Mouse (Mus musculus) embryonic facial prominence, embryonic 11.5 days (tissue): ENCODE data around the gene Acly. TPM values are rescaled to one million over a fixed set of nuclear protein-coding genes. Genes with fewer than 3 reads are reported as not detected.

ENCODE experiments used
- ATAC-seq: fragments of 200-750 bp; cut with Nextera tagmentation; replicated peaks from 2 replicates; pipeline ENCODE4 v1.8.0; 2017; ENCODE audit warnings: low read depth; ENCODE audit not compliant: insufficient number of reproducible peaks, low FRiP score, low TSS enrichment
- DNase-seq: peaks from one replicate; pipeline ENCODE4 v3.0.0-alpha.2; 2015; ENCODE audit warnings: low spot score
- H3K27ac ChIP-seq: fragments of 300-500 bp; sonication (generic); replicated peaks from 2 replicates; pipeline ENCODE4 v1.5.1; 2014; ENCODE audit warnings: mild to moderate bottlenecking, low read depth, low read length, control low read depth
- H3K27me3 ChIP-seq: fragments of 300-500 bp; sonication (generic); 2 replicates; pipeline ENCODE4 v1.6.1; 2014; ENCODE audit warnings: mild to moderate bottlenecking, low read length, moderate library complexity, mixed read lengths; ENCODE audit not compliant: control insufficient read depth, insufficient read depth
- H3K36me3 ChIP-seq: fragments of 300-500 bp; sonication (generic); replicated peaks from 2 replicates; pipeline ENCODE4 v1.6.1; 2014; ENCODE audit warnings: low read depth, mild to moderate bottlenecking, low read length, moderate library complexity, mixed read lengths; ENCODE audit not compliant: control insufficient read depth, insufficient read depth
- H3K4me1 ChIP-seq: fragments of 300-500 bp; sonication (generic); 2 replicates; pipeline ENCODE4 v1.6.1; 2014; ENCODE audit warnings: low read length, mixed read lengths; ENCODE audit not compliant: control insufficient read depth, insufficient read depth
- H3K4me2 ChIP-seq: fragments of 300-500 bp; sonication (generic); 2 replicates; pipeline ENCODE4 v1.6.1; 2014; ENCODE audit warnings: low read depth, mild to moderate bottlenecking, control low read depth, low read length, moderate library complexity
- H3K4me3 ChIP-seq: fragments of 300-500 bp; sonication (generic); 2 replicates; pipeline ENCODE4 v1.5.1; 2014; ENCODE audit warnings: low read depth, low read length, control low read depth
- H3K9ac ChIP-seq: fragments of 300-500 bp; sonication (generic); replicated peaks from 2 replicates; pipeline ENCODE4 v1.6.1; 2014; ENCODE audit warnings: mild to moderate bottlenecking, control low read depth, low read length
- H3K9me3 ChIP-seq: fragments of 300-500 bp; sonication (generic); replicated peaks from 2 replicates; pipeline ENCODE4 v1.6.1; 2016; ENCODE audit warnings: mild to moderate bottlenecking, low read length, inconsistent platforms, mixed read lengths; ENCODE audit not compliant: control insufficient read depth
- WGBS: fragments of 180-500 bp; shearing (Covaris S2); extraction: QIAGEN DNeasy Blood & Tissue Kit; methylation state at CpG from one replicate; pipeline ENCODE4 v1.1.7; 2014; 5-methylcytosine and 5-hydroxymethylcytosine counted together
- polyA plus RNA-seq: library from polyadenylated mRNA; unstranded; fragments of >200 nt; fragmentation: Nextera tagmentation; extraction: Ambion mirVana; gene quantifications from 2 replicates; pipeline ENCODE4 v1.2.1, GENCODE M21; 2014

The Acly gene
- polyA plus RNA-seq, 1 experiment from 2014 or later: 200 TPM

- WGBS: 63% methylated on average over 9 of the region's 9 CpGs
- ATAC-seq: no peak
Measured at GRCm38 (mm10) chr11:100569789-100570188, 42.0 kb upstream of the Acly start.

GRCm38 (mm10) chr11:100568692-100569091 lies 40.9 kb upstream of the Acly start:
- 86% methylated on average over 8 of the region's 8 CpGs for WGBS
- Histone ChIP-seq H3K27me3 (peaks cover 4% of the 10 kb centered on the region), H3K4me3 (no peak overlapping the region), H3K4me2 (no peak overlapping the region), H3K9ac (no peak overlapping the region), H3K27ac (no peak overlapping the region), H3K36me3 (no peaks in the 10 kb centered on the region), H3K9me3 (no peaks in the 10 kb centered on the region), H3K4me1 (no peaks in the 10 kb centered on the region)
- DNase-seq (no peak), ATAC-seq (no peak)

More at GRCm38 (mm10) chr11:100569789-100570188, 42.0 kb upstream of the Acly start:
- no peaks in the 10 kb centered on the region for H3K9me3 ChIP-seq
- no peaks in the 10 kb centered on the region for H3K36me3 ChIP-seq
- H3K9ac ChIP-seq: no peak overlapping the region
- H3K4me3 ChIP-seq: no peak overlapping the region
- peaks cover 4% of the 10 kb centered on the region for H3K27me3 ChIP-seq
- DNase-seq: no peak
- no peaks in the 10 kb centered on the region for H3K4me1 ChIP-seq
- H3K27ac ChIP-seq: no peak overlapping the region
- H3K4me2 ChIP-seq: no peak overlapping the region

- WGBS: 63% methylated on average over 9 of the region's 9 CpGs
Measured at GRCm38 (mm10) chr11:100567815-100568245, 40.0 kb upstream of the Acly start.

GRCm38 (mm10) chr11:100567229-100567628 lies 39.4 kb upstream of the Acly start:
- no peak for DNase-seq
- H3K4me2 ChIP-seq: no peak overlapping the region
- ATAC-seq: no peak
- no peaks in the 10 kb centered on the region for H3K9me3 ChIP-seq
- 79% methylated on average over 5 of the region's 5 CpGs for WGBS
- H3K9ac ChIP-seq: no peak overlapping the region
- no peak overlapping the region for H3K27ac ChIP-seq
- no peaks in the 10 kb centered on the region for H3K4me1 ChIP-seq
- no peaks in the 10 kb centered on the region for H3K36me3 ChIP-seq
- H3K27me3 ChIP-seq: peaks cover 4% of the 10 kb centered on the region
- H3K4me3 ChIP-seq: no peak overlapping the region

More at GRCm38 (mm10) chr11:100567815-100568245, 40.0 kb upstream of the Acly start:
- Histone ChIP-seq H3K4me3 (no peak overlapping the region), H3K27ac (no peak overlapping the region), H3K4me1 (no peaks in the 10 kb centered on the region), H3K27me3 (peaks cover 4% of the 10 kb centered on the region), H3K9me3 (no peaks in the 10 kb centered on the region), H3K36me3 (no peaks in the 10 kb centered on the region), H3K9ac (no peak overlapping the region), H3K4me2 (no peak overlapping the region)
- ATAC-seq: no peak
- DNase-seq: no peak

GRCm38 (mm10) chr11:100564703-100565102 lies 36.9 kb upstream of the Acly start:
- Histone ChIP-seq H3K9ac (no peak overlapping the region), H3K4me2 (no peak overlapping the region), H3K9me3 (no peaks in the 10 kb centered on the region), H3K27ac (no peak overlapping the region), H3K4me1 (no peaks in the 10 kb centered on the region), H3K27me3 (no peaks in the 10 kb centered on the region), H3K36me3 (no peaks in the 10 kb centered on the region), H3K4me3 (no peak overlapping the region)
- DNase-seq (no peak), ATAC-seq (no peak)
- WGBS: 91% methylated on average over 6 of the region's 6 CpGs

- Histone ChIP-seq H3K4me1 (no peaks in the 10 kb centered on the region), H3K9ac (no peak overlapping the region), H3K9me3 (no peaks in the 10 kb centered on the region), H3K27ac (no peak overlapping the region), H3K27me3 (no peaks in the 10 kb centered on the region), H3K4me2 (no peak overlapping the region), H3K36me3 (no peaks in the 10 kb centered on the region), H3K4me3 (no peak overlapping the region)
- 71% methylated on average over 15 of the region's 15 CpGs for WGBS
- DNase-seq: no peak
- no peak for ATAC-seq
Measured at GRCm38 (mm10) chr11:100564297-100564696, 36.5 kb upstream of the Acly start.

- Histone ChIP-seq H3K9ac (no peak overlapping the region), H3K4me2 (no peak overlapping the region), H3K36me3 (no peaks in the 10 kb centered on the region), H3K9me3 (no peaks in the 10 kb centered on the region), H3K4me1 (no peaks in the 10 kb centered on the region), H3K27ac (no peak overlapping the region), H3K27me3 (no peaks in the 10 kb centered on the region), H3K4me3 (no peak overlapping the region)
- WGBS: 66% methylated on average over 5 of the region's 5 CpGs
- DNase-seq (no peak), ATAC-seq (no peak)
Measured at GRCm38 (mm10) chr11:100561748-100562147, 33.9 kb upstream of the Acly start.

GRCm38 (mm10) chr11:100559476-100559875 lies 31.7 kb upstream of the Acly start:
- Histone ChIP-seq H3K27me3 (no peaks in the 10 kb centered on the region), H3K9ac (no peak overlapping the region), H3K27ac (no peak overlapping the region), H3K4me1 (no peaks in the 10 kb centered on the region), H3K4me2 (no peak overlapping the region), H3K36me3 (no peaks in the 10 kb centered on the region), H3K9me3 (no peaks in the 10 kb centered on the region), H3K4me3 (no peak overlapping the region)
- 40% methylated on average over 7 of the region's 7 CpGs for WGBS
- no peak for ATAC-seq
- DNase-seq: no peak
